Mouse (Mus musculus) heart, adult 2 months (tissue): Measurements from ENCODE around the gene Tomm70a.

Experiments
- CTCF ChIP-seq: fragments of 200-600 bp; IDR thresholded peaks from 2 replicates; pipeline ENCODE4 v1.8.1; 2022; ENCODE audit warnings: antibody characterized with exemption, mild to moderate bottlenecking, moderate library complexity
- EP300 ChIP-seq: fragments of 200-500 bp; IDR thresholded peaks from 2 replicates; pipeline ENCODE4 v1.6.1; 2011; ENCODE audit warnings: low read depth, low read length, control low read depth; ENCODE audit not compliant: insufficient read depth
- POLR2A ChIP-seq: fragments of 200-500 bp; IDR thresholded peaks from 2 replicates; pipeline ENCODE4 v1.6.1; 2011; ENCODE audit warnings: mild to moderate bottlenecking, low read depth, low read length, control low read depth; ENCODE audit not compliant: insufficient read depth

DNA sequence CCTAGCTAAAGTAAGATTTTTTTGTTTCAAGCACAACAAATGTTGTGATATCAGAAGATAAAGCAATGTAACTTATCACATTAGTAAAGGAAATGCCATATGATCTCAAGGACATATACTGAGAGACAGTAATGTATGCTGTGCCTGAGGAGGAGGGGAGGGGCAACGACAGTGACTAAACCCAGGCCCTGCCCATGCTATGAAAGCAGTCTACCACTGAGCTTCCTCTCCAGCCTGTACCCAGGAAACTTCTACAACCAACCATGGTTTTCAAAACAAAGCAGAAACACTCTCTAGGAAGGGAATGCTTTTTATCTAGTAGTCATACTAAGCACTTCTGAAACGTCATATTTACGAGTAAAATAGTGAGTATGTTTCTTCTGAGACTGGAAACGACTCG is 41.3 kb downstream of the Tomm70a start:
- TF ChIP-seq CTCF: no peak
- no peak for TF ChIP-seq POLR2A
- no peak for TF ChIP-seq EP300
